Mouse (Mus musculus) hematopoietic multipotent progenitor cell, adult 10-12 weeks (in vitro differentiated cells): ENCODE results near the gene Ntn4. TPM values are rescaled to one million over a fixed set of nuclear protein-coding genes. Genes with fewer than 3 reads are reported as not detected.

Experiments
- polyA plus RNA-seq: library from polyadenylated mRNA; stranded (reverse); fragments of >175 nt; gene quantifications from 2 replicates; pipeline ENCODE4 v1.2.3, GENCODE M21; 2012; ENCODE audit warnings: low replicate concordance

The Ntn4 gene
- 0.89 and 1.3 TPM in 2 replicates for polyA plus RNA-seq

GRCm38 (mm10) chr10:93640521-93640952 lies at the start of gene Ntn4:
Ntn4 (plus strand) TSS chr10:93640681.

Other genes with a start within 250 kb of the Ntn4 start
- 52.3 and 76.2 TPM in 2 replicates for gene Lta4h, start 187.3 kb upstream of the Ntn4 start, polyA plus RNA-seq
- 0.17 and 1.1 TPM in 2 replicates for gene Hal, start 151.9 kb upstream of the Ntn4 start, polyA plus RNA-seq
- gene Amdhd1, start 100.6 kb upstream of the Ntn4 start, polyA plus RNA-seq, result 0.18 and 0.63 TPM in 2 replicates
- 0.03 and 0.11 TPM in 2 replicates for gene Ccdc38, start 100.0 kb upstream of the Ntn4 start, polyA plus RNA-seq
- gene Snrpf, start 51.0 kb upstream of the Ntn4 start, polyA plus RNA-seq, result 41.1 and 42.7 TPM in 2 replicates
- 0.12 and 0.18 TPM in 2 replicates for gene Usp44, start 190.9 kb downstream of the Ntn4 start, polyA plus RNA-seq